Mouse (Mus musculus): ENCODE data around the gene Olfr32.
"Not testable (repeated sequence)": the region's sequence is repeated elsewhere in the genome, so short reads cannot be mapped to it uniquely, and the experiment has no call there.

The Olfr32 gene

DNA sequence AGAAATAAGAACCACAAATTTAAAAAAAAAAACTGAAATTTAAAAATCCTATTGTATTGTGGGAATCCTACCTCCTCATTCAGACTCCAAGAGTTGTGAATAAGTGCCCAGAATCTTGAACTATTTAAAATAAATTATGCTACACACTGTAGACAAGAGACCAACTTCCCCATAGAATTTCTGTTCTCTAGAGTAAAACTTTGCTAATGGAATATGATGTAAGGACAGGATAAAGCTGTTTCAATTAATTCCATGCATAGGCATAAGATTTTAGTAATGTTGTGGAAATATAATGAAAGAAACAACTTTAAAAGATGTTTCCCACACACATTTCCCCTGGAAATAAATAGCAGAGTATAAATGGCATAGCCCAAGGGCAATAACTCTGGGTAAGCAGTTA is at the start of gene Olfr32:
Gene Olfr32, minus strand, starts transcription at position 101 of the 400 bp plus-strand sequence.
- no peak for DNase-seq

DNA sequence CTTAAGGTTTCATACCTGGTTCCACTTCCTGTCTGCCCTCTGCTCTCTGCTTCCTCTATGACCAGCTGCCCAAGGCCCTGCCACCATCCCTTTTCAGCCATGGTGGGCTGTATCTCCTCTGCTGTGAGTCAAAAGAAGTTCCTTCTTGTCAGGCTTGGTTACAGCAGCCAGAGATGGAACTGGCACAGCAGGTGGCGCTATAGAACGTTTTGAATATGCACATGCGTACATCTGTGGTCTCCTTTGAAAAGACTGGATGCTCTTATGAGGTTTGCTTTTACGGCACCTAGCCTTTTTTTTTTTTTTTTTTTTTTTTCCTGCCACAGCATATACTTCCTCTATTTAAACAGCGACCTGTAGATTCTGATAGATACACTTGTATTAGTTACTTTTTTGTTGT is 45.0 kb upstream of the Olfr32 start:
- DNase-seq = not testable (repeated sequence)

DNA sequence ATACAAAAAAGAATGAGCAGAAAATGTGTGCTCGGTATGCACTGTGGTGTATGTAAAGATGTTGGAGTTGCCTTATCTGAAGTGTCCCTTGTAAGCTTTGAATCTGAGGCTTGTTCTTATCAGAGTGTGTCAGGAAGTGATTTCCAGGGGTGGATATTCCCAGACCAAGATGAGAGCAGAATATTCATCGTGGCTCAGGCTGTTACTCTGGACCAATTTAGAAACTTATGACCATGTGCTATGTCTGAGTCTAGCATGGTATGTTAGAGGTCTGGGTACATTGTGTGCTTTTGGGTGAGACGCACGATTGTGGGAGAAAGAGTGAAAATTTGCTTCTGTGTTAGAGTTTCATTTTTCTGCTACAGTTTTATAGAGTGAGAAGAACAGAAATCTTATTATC is 44.0 kb upstream of the Olfr32 start:
- not testable (repeated sequence) for DNase-seq

GRCm38 (mm10) chr2:90153916-90154315 is 11.8 kb upstream of the Olfr32 start:
- DNase-seq = no peak

DNA sequence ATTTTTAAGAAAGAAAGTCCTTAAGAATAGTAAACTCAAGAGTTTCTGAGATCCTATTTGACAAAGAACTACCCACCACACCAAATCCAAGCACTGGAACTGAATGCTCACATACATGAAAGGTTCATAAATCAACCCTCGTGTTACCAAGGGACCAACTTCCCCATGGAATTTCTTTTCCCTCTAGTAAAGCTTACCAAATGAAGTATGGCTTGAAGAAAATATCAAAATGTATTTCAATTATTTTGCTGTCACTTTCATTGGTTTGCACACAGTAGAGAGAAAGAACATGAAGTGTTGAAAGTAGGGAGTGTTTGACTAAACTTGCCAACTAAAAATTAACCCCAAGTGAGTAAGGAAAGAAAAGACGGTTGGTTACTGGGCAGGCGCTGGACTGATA is 10.9 kb upstream of the Olfr32 start, which contains the start of gene Olfr1270:
Gene Olfr1270, minus strand, starts transcription at position 101 of the 400 bp plus-strand sequence.
- DNase-seq = no peak

GRCm38 (mm10) chr2:90121312-90121711 is 20.8 kb downstream of the Olfr32 start, which contains the start of gene Olfr1269:
Olfr1269 (minus strand) TSS chr2:90121412.
- DNase-seq = no peak
